Mouse (Mus musculus): ENCODE results near the gene Tmprss5.

DNA sequence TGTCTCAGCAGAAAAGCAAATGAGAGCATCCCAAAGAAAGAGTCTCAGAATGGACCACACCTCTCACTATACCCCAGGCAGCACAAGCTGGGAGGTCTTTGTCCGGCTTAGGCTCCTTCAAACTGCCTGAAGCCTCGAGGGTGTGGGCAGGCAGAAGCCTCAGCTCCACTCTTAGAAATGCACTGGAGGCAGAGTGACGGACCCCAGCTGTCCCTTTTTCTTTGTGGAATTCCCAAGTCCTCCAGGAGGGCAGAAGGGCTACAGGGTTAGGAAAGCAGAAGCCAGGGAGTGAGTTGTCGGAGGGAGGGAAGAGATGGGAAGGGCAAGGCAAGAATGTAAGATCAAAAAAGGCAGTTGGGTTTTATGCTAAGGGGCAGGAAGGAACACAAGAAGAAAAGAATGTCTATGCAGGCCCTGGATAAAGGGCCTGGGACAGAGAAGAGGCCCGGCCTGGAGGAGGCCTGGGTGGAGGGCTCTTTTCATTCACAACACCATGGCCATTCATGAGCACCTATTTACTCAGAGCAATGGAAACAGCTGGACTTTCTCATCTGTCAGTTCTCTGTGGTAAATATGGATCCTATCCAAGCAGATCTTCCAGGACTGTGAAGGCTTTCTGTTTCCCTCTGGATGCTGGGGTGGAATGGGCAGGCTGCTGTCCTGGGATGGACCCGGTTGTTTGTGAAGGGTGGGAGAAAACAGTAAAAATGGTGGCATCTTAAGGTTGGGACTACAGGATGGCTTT, 29.6 kb downstream of the Tmprss5 start:
- TF ChIP-seq CTCF (IDR thresholded peaks at IDR 0.05; ENCODE audit: borderline replicate concordance, insufficient read depth, low read depth, low read length) = no peak
- no peak for TF ChIP-seq POLR2A (IDR thresholded peaks at IDR 0.05; ENCODE audit: borderline replicate concordance, insufficient read depth, low read length)

Data from cerebellum, adult 2 months (tissue).